Mouse (Mus musculus) forebrain, postnatal 0 days (tissue): Measurements from ENCODE around the gene Arid4a. TPM values are rescaled to one million over a fixed set of nuclear protein-coding genes. Genes with fewer than 3 reads are reported as not detected.

Experiments
- ATAC-seq: fragments of 200-750 bp; cut with Nextera tagmentation; 2 replicates; pipeline ENCODE4 v1.8.0; 2017; ENCODE audit warnings: mild to moderate bottlenecking, moderate library complexity
- DNase-seq: peaks from one replicate; pipeline ENCODE4 v3.0.0-alpha.2; 2015
- H3K27ac ChIP-seq: fragments of 300-500 bp; sonication (generic); 2 replicates; pipeline ENCODE4 v1.5.1; 2014; ENCODE audit warnings: low read depth, mild to moderate bottlenecking, antibody characterized with exemption, low read length, moderate library complexity, mixed read lengths
- H3K27me3 ChIP-seq: fragments of 300-500 bp; sonication (generic); 2 replicates; pipeline ENCODE4 v1.6.1; 2014; ENCODE audit warnings: mild to moderate bottlenecking, low read length, mixed read lengths; ENCODE audit not compliant: insufficient read depth
- H3K36me3 ChIP-seq: fragments of 300-500 bp; sonication (generic); 2 replicates; pipeline ENCODE4 v1.6.1; 2014; ENCODE audit warnings: mild to moderate bottlenecking, moderate library complexity; ENCODE audit not compliant: insufficient read depth
- H3K4me1 ChIP-seq: fragments of 300-500 bp; sonication (generic); 2 replicates; pipeline ENCODE4 v1.6.1; 2014; ENCODE audit warnings: antibody characterized with exemption; ENCODE audit not compliant: insufficient read depth
- H3K4me2 ChIP-seq: fragments of 300-500 bp; sonication (generic); 2 replicates; pipeline ENCODE4 v1.6.1; 2014; ENCODE audit warnings: low read depth, mild to moderate bottlenecking, moderate library complexity
- H3K4me3 ChIP-seq: fragments of 300-500 bp; sonication (generic); 2 replicates; pipeline ENCODE4 v1.5.1; 2014; ENCODE audit warnings: low read depth, low read length, mixed read lengths
- H3K9ac ChIP-seq: fragments of 300-500 bp; sonication (generic); 2 replicates; pipeline ENCODE4 v1.6.1; 2014; ENCODE audit warnings: mild to moderate bottlenecking
- H3K9me3 ChIP-seq: fragments of 300-500 bp; sonication (generic); 2 replicates; pipeline ENCODE4 v1.6.1; 2016; ENCODE audit warnings: low read length
- CTCF ChIP-seq: sonication (generic); IDR thresholded peaks from 2 replicates; pipeline ENCODE4 v1.5.1; 2016; ENCODE audit warnings: antibody characterized with exemption, control low read depth, low read depth
- WGBS: fragments of 180-500 bp; shearing (Covaris S2); extraction: QIAGEN DNeasy Blood & Tissue Kit; methylation state at CpG from one replicate; pipeline ENCODE4 v1.1.7; 2014; 5-methylcytosine and 5-hydroxymethylcytosine counted together
- polyA plus RNA-seq: library from polyadenylated mRNA; unstranded; fragments of >200 nt; fragmentation: Nextera tagmentation; extraction: Ambion mirVana; gene quantifications from 2 replicates; pipeline ENCODE4 v1.2.1, GENCODE M21; 2015
- total RNA-seq: library from RNA; depleted of rRNA; stranded (reverse); fragments of >200 nt; gene quantifications from 2 replicates; pipeline ENCODE4 v1.2.3, GENCODE M21; 2014

Arid4a gene
- total and polyA plus RNA-seq, 2 experiments from 2014 or later: 17.9 to 38.2 TPM

DNA sequence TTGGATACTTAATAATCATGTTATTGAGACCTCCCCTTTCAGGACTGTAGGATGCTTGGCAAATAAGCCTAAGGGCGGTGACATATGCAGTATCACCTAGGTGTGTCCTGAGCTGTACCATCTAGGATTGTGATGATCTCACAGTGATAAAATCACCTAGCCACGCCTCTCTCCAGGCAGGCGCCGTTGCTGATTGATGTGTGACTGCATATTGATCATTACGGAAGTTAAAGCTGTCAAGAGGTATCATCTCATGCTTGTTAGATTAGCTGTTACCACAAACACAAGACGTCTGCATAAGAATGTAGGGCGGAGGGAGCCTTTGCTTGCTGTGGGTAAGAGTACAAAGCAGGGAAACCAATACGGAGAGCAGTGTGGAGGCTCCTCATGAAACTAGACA, 14.5 kb downstream of the Arid4a start:
- H3K4me2 ChIP-seq: no peak overlapping the region
- ATAC-seq (no peak), DNase-seq (no peak)
- no peak overlapping the region for H3K4me3 ChIP-seq
- H3K36me3 ChIP-seq: peaks cover 50% of the 10 kb centered on the region
- no peak overlapping the region for H3K27ac ChIP-seq
- H3K9me3 ChIP-seq: no peaks in the 10 kb centered on the region
- H3K4me1 ChIP-seq: no peaks in the 10 kb centered on the region
- TF ChIP-seq CTCF: no peak
- H3K9ac ChIP-seq: no peak overlapping the region
- H3K27me3 ChIP-seq: no peaks in the 10 kb centered on the region
- 91% methylated on average over 8 of the region's 8 CpGs for WGBS

DNA sequence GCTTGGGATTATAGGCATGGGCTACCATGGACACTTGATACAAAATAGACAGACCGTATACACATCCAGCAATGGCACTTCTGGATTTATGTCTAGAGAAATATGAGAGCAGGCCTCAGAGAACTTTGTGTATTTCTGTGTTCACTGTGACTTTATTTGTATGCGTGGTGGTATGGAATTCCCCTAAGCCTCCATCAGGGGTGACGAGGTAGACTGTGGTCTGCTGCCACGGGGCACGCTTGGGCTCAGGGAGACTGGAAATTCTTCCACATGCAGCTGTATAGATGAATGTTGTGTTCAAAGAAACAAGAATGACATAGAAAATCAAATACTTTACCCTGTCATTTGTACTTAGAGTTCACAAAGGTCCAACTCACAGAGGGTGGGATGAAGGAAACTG, 14.9 kb downstream of the Arid4a start:
- H3K4me3 ChIP-seq: no peak overlapping the region
- ATAC-seq (no peak), DNase-seq (no peak)
- no peak overlapping the region for H3K27ac ChIP-seq
- H3K4me1 ChIP-seq: no peaks in the 10 kb centered on the region
- H3K9ac ChIP-seq: no peak overlapping the region
- H3K9me3 ChIP-seq: no peaks in the 10 kb centered on the region
- peaks cover 45% of the 10 kb centered on the region for H3K36me3 ChIP-seq
- H3K27me3 ChIP-seq: no peaks in the 10 kb centered on the region
- no peak overlapping the region for H3K4me2 ChIP-seq
- 93% methylated on average over 5 of the region's 5 CpGs for WGBS
- no peak for TF ChIP-seq CTCF

DNA sequence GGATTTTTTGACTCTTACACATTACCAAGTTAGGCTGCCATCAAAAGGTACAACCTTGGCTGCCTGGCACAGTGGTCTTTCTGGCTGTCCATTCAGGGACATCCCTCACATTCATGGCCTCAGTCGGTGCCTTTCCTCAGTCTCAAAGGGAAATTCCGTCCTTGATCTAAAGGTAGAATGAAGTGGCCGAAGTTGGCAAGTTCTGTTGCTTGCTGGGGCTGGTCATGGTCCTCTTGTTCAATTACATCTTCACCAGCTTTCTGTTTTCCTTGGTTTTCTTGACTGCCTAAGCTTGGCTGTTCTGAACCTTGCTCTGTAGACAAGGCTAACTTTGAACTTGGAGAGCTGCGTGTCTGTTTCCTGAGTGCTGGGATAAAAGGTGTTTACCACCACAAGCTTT, 20.0 kb downstream of the Arid4a start:
- no peaks in the 10 kb centered on the region for H3K4me1 ChIP-seq
- 85% methylated on average over 4 of the region's 4 CpGs for WGBS
- no peak for TF ChIP-seq CTCF
- H3K9ac ChIP-seq: no peak overlapping the region
- no peak for DNase-seq
- no peak overlapping the region for H3K4me3 ChIP-seq
- peaks cover 38% of the 10 kb centered on the region for H3K36me3 ChIP-seq
- H3K9me3 ChIP-seq: no peaks in the 10 kb centered on the region
- H3K4me2 ChIP-seq: no peak overlapping the region
- H3K27ac ChIP-seq: no peak overlapping the region
- H3K27me3 ChIP-seq: no peaks in the 10 kb centered on the region
- ATAC-seq: no peak

DNA sequence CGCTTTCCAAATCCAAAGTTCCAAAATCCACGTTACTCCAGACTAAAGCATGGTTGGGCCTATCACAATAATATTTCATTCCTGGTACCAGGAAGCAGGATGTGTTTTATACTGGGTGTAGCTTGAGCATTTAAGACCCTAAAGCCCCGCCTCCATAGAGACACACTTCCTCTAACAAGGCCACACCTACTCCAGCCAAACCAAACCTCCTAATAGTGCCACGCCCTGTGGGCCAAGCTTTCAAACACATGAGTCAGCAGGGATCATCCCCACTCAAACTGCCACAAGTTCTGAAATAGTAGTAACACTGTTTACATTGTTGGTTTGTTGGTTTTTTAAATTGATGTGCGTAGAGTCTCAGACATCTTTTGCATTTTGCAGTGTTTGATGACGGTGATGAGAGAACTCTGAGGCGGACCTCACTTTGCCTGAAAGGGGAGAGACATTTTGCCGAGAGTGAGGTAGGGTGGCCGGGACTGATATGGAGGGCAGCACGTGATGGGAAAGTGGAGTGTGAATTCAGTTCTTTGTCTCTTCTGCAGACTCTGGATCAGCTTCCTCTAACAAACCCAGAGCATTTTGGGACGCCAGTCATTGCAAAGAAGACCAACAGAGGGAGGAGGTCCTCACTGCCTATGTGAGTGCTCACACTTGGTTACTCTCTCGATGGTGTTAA, 21.1 kb downstream of the Arid4a start:
- Histone ChIP-seq H3K9me3 (no peaks in the 10 kb centered on the region), H3K9ac (no peak overlapping the region), H3K36me3 (peaks cover 38% of the 10 kb centered on the region), H3K4me2 (no peak overlapping the region), H3K27ac (no peak overlapping the region), H3K4me1 (no peaks in the 10 kb centered on the region), H3K27me3 (no peaks in the 10 kb centered on the region), H3K4me3 (no peak overlapping the region)
- 94% methylated on average over 12 of the region's 12 CpGs for WGBS
- no peak for DNase-seq
- no peak for TF ChIP-seq CTCF
- no peak for ATAC-seq

DNA sequence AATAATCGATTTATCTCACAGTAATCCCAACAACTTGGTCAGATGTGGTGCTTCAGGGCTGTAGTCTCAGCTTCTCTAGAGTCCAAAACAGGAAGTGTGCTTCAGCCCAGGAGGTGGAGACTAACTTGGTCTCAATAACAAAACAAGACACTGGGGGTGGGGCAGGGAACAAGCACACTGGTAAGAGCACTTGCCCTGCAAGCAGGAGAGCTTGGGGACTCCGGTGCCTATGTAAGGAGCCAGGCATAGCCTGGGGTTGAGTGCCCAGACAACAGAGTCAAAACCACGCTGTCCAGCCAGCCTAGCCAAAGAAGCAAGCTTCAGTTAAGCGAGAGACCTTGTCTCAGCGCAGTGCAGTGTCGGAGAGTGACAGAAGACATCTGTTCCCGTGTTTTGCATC, 24.7 kb downstream of the Arid4a start:
- Histone ChIP-seq H3K27ac (no peak overlapping the region), H3K9me3 (no peaks in the 10 kb centered on the region), H3K9ac (no peak overlapping the region), H3K4me1 (no peaks in the 10 kb centered on the region), H3K27me3 (no peaks in the 10 kb centered on the region), H3K4me3 (no peak overlapping the region), H3K36me3 (peaks cover 39% of the 10 kb centered on the region), H3K4me2 (no peak overlapping the region)
- 91% methylated on average over 7 of the region's 7 CpGs for WGBS
- ATAC-seq (no peak), DNase-seq (no peak)
- no peak for TF ChIP-seq CTCF

DNA sequence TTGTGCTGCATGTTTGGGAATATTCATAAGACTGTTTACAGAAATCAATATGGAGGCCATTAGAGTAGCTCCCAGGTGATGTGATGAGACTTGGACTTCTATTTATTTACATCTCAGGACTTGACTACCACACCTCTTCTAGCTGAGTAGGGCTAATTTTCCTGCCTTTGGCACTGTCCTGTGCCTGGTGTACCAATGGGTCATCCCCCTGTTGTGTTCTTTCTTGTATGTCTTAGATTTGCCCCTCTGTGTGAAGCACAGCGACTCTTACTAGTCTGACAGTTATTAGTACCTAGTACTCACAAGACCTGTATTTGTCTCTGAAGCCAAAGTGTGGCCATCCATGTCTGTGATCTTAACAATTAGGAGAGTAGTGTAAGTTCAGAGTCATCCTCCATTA, 26.7 kb downstream of the Arid4a start:
- H3K4me2 ChIP-seq: no peak overlapping the region
- WGBS: 96% methylated on average over 1 of the region's 1 CpGs
- DNase-seq (no peak), ATAC-seq (no peak)
- H3K4me3 ChIP-seq: no peak overlapping the region
- peaks cover 39% of the 10 kb centered on the region for H3K36me3 ChIP-seq
- H3K27me3 ChIP-seq: no peaks in the 10 kb centered on the region
- H3K27ac ChIP-seq: no peak overlapping the region
- TF ChIP-seq CTCF: no peak
- peaks cover 7% of the 10 kb centered on the region; the same call in 1 of the 2 replicates for H3K4me1 ChIP-seq
- H3K9me3 ChIP-seq: no peaks in the 10 kb centered on the region
- no peak overlapping the region for H3K9ac ChIP-seq

DNA sequence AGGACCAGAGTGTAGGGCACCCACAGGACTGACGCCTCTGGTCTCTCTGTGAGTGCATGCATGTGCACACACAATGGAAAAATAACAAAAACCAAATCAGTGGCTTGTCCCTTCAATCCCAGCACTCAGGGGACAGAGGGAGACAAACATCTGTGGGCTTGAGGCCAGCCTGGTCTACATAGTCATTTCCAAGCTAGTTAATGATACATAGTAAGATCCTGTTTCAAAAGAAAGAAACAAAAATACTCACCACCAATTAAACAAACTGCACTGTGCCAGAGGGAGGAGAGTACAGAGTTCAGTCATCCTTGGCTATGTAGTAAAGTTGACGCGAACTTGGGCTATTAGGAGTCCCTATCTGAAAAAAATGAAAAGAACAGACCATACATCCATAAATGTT, 27.8 kb downstream of the Arid4a start:
- 90% methylated on average over 3 of the region's 3 CpGs for WGBS
- DNase-seq: no peak
- Histone ChIP-seq H3K27me3 (no peaks in the 10 kb centered on the region), H3K9ac (no peak overlapping the region), H3K9me3 (no peaks in the 10 kb centered on the region), H3K27ac (no peak overlapping the region), H3K36me3 (peaks cover 29% of the 10 kb centered on the region), H3K4me2 (no peak overlapping the region), H3K4me1 (peaks cover 8% of the 10 kb centered on the region; the same call in 1 of the 2 replicates), H3K4me3 (no peak overlapping the region)
- TF ChIP-seq CTCF: no peak
- ATAC-seq: no peak
